ENCODE assay signal across 26 mouse cellular contexts in the genomic region with DNA sequence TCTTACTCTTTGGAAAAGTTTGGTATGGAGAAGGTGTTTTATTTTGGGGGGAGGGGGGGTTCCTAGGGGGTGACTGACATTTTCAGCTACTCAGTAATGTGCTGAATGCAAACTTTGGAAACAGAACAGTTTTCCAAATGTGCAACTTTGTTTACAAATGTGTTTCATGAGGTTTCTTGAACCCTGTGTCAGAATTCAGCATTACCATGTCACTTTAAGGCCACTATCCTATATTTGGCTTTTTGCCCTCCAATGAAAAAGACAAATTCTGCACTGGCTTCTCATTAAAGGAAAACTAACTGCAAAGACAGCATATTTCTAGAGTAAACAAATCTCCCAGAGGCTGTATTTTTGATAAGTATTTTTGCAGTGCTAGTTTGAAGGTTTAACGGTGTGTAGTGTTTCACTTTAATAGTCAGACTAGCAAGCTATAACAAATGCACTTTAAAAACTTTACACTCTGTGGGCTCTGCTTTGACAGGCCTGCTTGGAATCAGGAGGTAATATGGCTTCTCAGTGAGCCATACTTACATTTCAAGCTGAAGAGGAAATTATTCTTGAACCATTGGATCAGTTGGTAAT.
"Had no signal": no experiment of that assay in that cellular context is flagged by ENCODE, and none has a peak within 500 bp of the region (broad histone marks: within the 10 kb centered on the region; RNA-seq: fewer than 3 reads in every experiment).

No protein-coding gene starts in this region.

- ATAC-seq: forebrain, embryonic 16.5 days; hindbrain, embryonic 16.5 days; inflammation-experienced regulatory T-cells, adult 6 months; intestine, embryonic 15.5 days; intestine, postnatal 0 days; liver, postnatal 0 days had no signal

- DNase-seq: gastrocnemius, adult 2 months; gastrocnemius, postnatal 10 days; gastrocnemius, postnatal 25 days; heart, adult 2 months; heart, postnatal 4 days; kidney, adult 8-10 months; kidney, postnatal 14 days; kidney, postnatal 4 days; liver; liver, embryonic 13.5 days; liver, postnatal 0 days had no signal

- H3K4me3 ChIP-seq: gastrocnemius, adult 2 months; heart, adult 2 months; heart, embryonic 13.5 days; heart, embryonic 15.5 days; hindbrain, embryonic 10.5 days; hindbrain, embryonic 12.5 days; intestine, embryonic 15.5 days; layer of hippocampus, adult 2 months; left cerebral cortex, adult 2 months; liver, embryonic 13.5 days; liver, embryonic 15.5 days had no signal

- H3K27ac ChIP-seq: gastrocnemius, adult 2 months; heart, adult 2 months; heart, embryonic 13.5 days; heart, embryonic 15.5 days; hindbrain, embryonic 10.5 days; hindbrain, embryonic 12.5 days; hindbrain, embryonic 14.5 days; intestine, embryonic 15.5 days; layer of hippocampus, adult 2 months; left cerebral cortex, adult 2 months; liver, embryonic 13.5 days; liver, embryonic 15.5 days had no signal

- H3K9me3 ChIP-seq: heart, embryonic 13.5 days; heart, embryonic 15.5 days; hindbrain, embryonic 10.5 days; hindbrain, embryonic 12.5 days; intestine, embryonic 15.5 days; liver, embryonic 13.5 days; liver, embryonic 15.5 days had no signal

- H3K9ac ChIP-seq: heart, embryonic 13.5 days; heart, embryonic 15.5 days; hindbrain, embryonic 12.5 days; hindbrain, embryonic 14.5 days; intestine, embryonic 15.5 days; liver, embryonic 13.5 days; liver, embryonic 15.5 days; liver, postnatal 0 days had no signal

- H3K36me3 ChIP-seq: heart, embryonic 13.5 days; heart, embryonic 15.5 days; hindbrain, embryonic 10.5 days; hindbrain, embryonic 12.5 days; intestine, embryonic 15.5 days; liver, embryonic 13.5 days; liver, embryonic 15.5 days had no signal

- H3K27me3 ChIP-seq: heart, embryonic 13.5 days; heart, embryonic 15.5 days; hindbrain, embryonic 12.5 days; intestine, embryonic 15.5 days; liver, embryonic 13.5 days; liver, embryonic 15.5 days had no signal

- H3K4me2 ChIP-seq: heart, embryonic 11.5 days; heart, embryonic 13.5 days; heart, embryonic 15.5 days; hindbrain, embryonic 12.5 days; hindbrain, embryonic 14.5 days; intestine, embryonic 15.5 days; liver, embryonic 11.5 days; liver, embryonic 13.5 days; liver, embryonic 15.5 days had no signal

- H3K4me1 ChIP-seq: heart, embryonic 13.5 days; heart, embryonic 15.5 days; hindbrain, embryonic 10.5 days; hindbrain, embryonic 12.5 days; intestine, embryonic 15.5 days; liver, embryonic 13.5 days; liver, embryonic 15.5 days had no signal
